Mouse (Mus musculus): ENCODE measurements around the gene Rarb. TPM values are rescaled to one million over a fixed set of nuclear protein-coding genes. Genes with fewer than 3 reads are reported as not detected.

Rarb gene
- 0.24 and 0.80 TPM in 2 replicates for polyA plus RNA-seq (2015; fragmentation: Nextera tagmentation; extraction: Ambion mirVana)

DNA sequence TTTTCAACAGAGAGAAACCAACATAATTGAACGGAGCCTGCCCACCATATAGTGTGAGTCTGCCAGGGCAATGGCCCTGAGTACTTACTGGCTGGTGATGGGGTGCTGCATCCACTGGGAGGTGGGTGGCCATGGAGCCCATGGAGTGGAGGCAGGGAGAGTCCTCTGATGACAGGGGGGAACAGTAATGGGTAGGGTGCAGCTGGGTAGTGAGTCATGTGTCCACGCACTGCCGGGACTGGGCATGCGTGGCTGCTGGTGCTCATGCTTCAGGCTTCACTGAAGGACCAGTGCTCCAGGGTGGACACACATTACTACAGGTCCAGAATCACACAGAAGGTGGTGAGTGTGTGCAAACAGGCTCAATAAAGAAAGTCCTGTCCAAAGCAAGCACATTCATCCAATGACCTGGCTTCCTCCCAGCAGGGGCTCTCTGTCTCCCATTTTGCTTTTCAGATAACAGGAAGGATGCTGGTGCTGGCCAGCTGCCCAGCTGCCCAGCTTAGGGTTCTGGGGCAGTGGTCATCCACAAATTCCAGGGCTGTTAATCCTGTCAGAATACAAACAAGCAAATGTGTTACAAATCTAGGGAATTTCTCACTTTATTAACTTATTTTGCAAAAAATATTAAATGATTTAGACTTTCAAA is at the start of gene Rarb:
Rarb (minus strand) TSS at position 555 of the 649 bp plus-strand sequence.

All from spleen, postnatal 0 days (tissue).